Mouse (Mus musculus): ENCODE data around the gene Epn3. TPM values are rescaled to one million over a fixed set of nuclear protein-coding genes. Genes with fewer than 3 reads are reported as not detected.

Gene Epn3
- polyA plus RNA-seq, 1 experiment from 2014 or later, result 0.43 TPM

- ATAC-seq, result no peak
- no peak overlapping the region for H3K4me2 ChIP-seq (ENCODE audit: low read length)
Measured at GRCm38 (mm10) chr11:94454756-94455155, 45.0 kb downstream of the Epn3 start.

GRCm38 (mm10) chr11:94451091-94451773 is 48.5 kb downstream of the Epn3 start:
- no peak for ATAC-seq

More at GRCm38 (mm10) chr11:94454756-94455155, 45.0 kb downstream of the Epn3 start:
- Histone ChIP-seq H3K9ac (ENCODE audit: low read depth, low read length) (no peak overlapping the region), H3K4me3 (ENCODE audit: low read depth, low read length) (no peak overlapping the region), H3K27me3 (ENCODE audit: control insufficient read depth, insufficient read depth, low read depth, low read length) (no peaks in the 10 kb centered on the region), H3K4me1 (ENCODE audit: control insufficient read depth, insufficient read depth, low read length) (peaks cover 10% of the 10 kb centered on the region), H3K9me3 (replicated peaks; ENCODE audit: control insufficient read depth, low read length, poor library complexity, severe bottlenecking) (no peaks in the 10 kb centered on the region), H3K27ac (ENCODE audit: low read length) (no peak overlapping the region), H3K36me3 (ENCODE audit: control insufficient read depth, insufficient read depth, low read length) (peaks cover 9% of the 10 kb centered on the region; the same call in 1 of the 2 replicates)
- WGBS, result 82% methylated on average over 5 of the region's 5 CpGs

DNA sequence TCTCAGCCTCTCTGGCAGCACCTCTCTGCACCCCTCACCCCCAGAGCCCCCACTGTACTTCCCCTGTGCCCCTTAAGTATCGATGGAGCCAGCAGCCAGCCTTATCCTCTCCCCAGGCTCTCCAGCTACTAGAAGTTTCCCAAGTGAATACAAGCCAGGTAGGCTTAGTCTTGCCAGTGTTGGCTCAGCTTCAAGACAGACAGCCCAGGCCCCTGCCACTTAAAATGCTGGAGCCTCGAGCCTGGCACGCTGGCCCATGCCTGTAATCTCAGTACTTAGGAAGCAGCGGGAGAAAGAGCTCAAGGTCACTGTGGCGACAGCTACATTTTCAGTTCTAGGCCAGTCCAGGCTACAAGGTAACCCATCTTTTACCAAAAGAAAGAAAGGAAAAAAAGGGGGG is 49.9 kb downstream of the Epn3 start:
- Histone ChIP-seq H3K4me2 (ENCODE audit: low read length) (no peak overlapping the region), H3K36me3 (ENCODE audit: control insufficient read depth, insufficient read depth, low read length) (peaks cover 2% of the 10 kb centered on the region; the same call in 1 of the 2 replicates), H3K4me1 (ENCODE audit: control insufficient read depth, insufficient read depth, low read length) (peaks cover 34% of the 10 kb centered on the region), H3K27me3 (ENCODE audit: control insufficient read depth, insufficient read depth, low read depth, low read length) (no peaks in the 10 kb centered on the region), H3K4me3 (ENCODE audit: low read depth, low read length) (no peak overlapping the region), H3K9me3 (replicated peaks; ENCODE audit: control insufficient read depth, low read length, poor library complexity, severe bottlenecking) (no peaks in the 10 kb centered on the region), H3K9ac (ENCODE audit: low read depth, low read length) (no peak overlapping the region; the same call in 1 of the 2 replicates), H3K27ac (ENCODE audit: low read length) (peak overlapping the region; percentile 64)
- ATAC-seq, result 0 out of 2 replicates have a peak, but pooled peaks have one; percentile 9
- 35% methylated on average over 5 of the region's 5 CpGs for WGBS

More at GRCm38 (mm10) chr11:94451091-94451773, 48.5 kb downstream of the Epn3 start:
- H3K27ac ChIP-seq (ENCODE audit: low read length), result no peak overlapping the region
- H3K9me3 ChIP-seq (replicated peaks; ENCODE audit: control insufficient read depth, low read length, poor library complexity, severe bottlenecking), result no peaks in the 10 kb centered on the region
- no peak overlapping the region for H3K4me3 ChIP-seq (ENCODE audit: low read depth, low read length)
- H3K4me2 ChIP-seq (ENCODE audit: low read length), result no peak overlapping the region
- WGBS, result 78% methylated on average over 12 of the region's 12 CpGs
- H3K27me3 ChIP-seq (ENCODE audit: control insufficient read depth, insufficient read depth, low read depth, low read length), result no peaks in the 10 kb centered on the region
- peaks cover 2% of the 10 kb centered on the region; the same call in 1 of the 2 replicates for H3K36me3 ChIP-seq (ENCODE audit: control insufficient read depth, insufficient read depth, low read length)
- peaks cover 27% of the 10 kb centered on the region for H3K4me1 ChIP-seq (ENCODE audit: control insufficient read depth, insufficient read depth, low read length)
- no peak overlapping the region for H3K9ac ChIP-seq (ENCODE audit: low read depth, low read length)

- peaks cover 40% of the 10 kb centered on the region for H3K4me1 ChIP-seq (ENCODE audit: control insufficient read depth, insufficient read depth, low read length)
- no peaks in the 10 kb centered on the region for H3K27me3 ChIP-seq (ENCODE audit: control insufficient read depth, insufficient read depth, low read depth, low read length)
- no peaks in the 10 kb centered on the region for H3K9me3 ChIP-seq (replicated peaks; ENCODE audit: control insufficient read depth, low read length, poor library complexity, severe bottlenecking)
- H3K4me3 ChIP-seq (ENCODE audit: low read depth, low read length), result no peak overlapping the region
- H3K4me2 ChIP-seq (ENCODE audit: low read length), result no peak overlapping the region
- 18% methylated on average over 8 of the region's 8 CpGs for WGBS
- peak overlapping the region; percentile 64 for H3K27ac ChIP-seq (ENCODE audit: low read length)
- H3K9ac ChIP-seq (ENCODE audit: low read depth, low read length), result no peak overlapping the region; the same call in 1 of the 2 replicates
- 0 out of 2 replicates have a peak, but pooled peaks have one; percentile 19 for ATAC-seq
- H3K36me3 ChIP-seq (ENCODE audit: control insufficient read depth, insufficient read depth, low read length), result peaks cover 2% of the 10 kb centered on the region; the same call in 1 of the 2 replicates
Measured at GRCm38 (mm10) chr11:94449239-94449638, 50.5 kb downstream of the Epn3 start.

DNA sequence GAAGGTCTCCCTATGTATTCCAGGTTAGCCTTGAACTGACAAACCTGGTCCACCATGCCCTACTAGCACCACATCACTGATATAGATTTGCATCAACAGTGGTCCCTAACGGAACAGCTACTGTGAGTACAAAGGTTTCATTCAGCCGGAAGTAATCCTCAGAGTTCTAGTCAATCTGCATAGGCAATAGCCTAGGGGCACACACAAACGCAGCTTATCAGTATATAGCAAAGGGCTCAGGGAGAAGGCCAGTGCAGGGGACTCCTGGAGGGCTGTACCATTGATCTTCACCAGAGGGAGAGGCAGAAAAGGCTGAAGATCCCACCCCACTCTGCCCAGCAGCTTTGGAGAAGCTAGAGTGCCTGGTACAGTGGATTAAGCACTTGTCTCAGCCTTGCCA is 52.8 kb downstream of the Epn3 start:
- 13% methylated on average over 3 of the region's 3 CpGs for WGBS
- Histone ChIP-seq H3K27ac (ENCODE audit: low read length) (peak overlapping the region; percentile 20; the same call in 1 of the 2 replicates), H3K4me1 (ENCODE audit: control insufficient read depth, insufficient read depth, low read length) (peaks cover 44% of the 10 kb centered on the region), H3K4me3 (ENCODE audit: low read depth, low read length) (no peak overlapping the region), H3K4me2 (ENCODE audit: low read length) (no peak overlapping the region), H3K27me3 (ENCODE audit: control insufficient read depth, insufficient read depth, low read depth, low read length) (no peaks in the 10 kb centered on the region), H3K9me3 (replicated peaks; ENCODE audit: control insufficient read depth, low read length, poor library complexity, severe bottlenecking) (no peaks in the 10 kb centered on the region), H3K36me3 (ENCODE audit: control insufficient read depth, insufficient read depth, low read length) (peaks cover 11% of the 10 kb centered on the region; the same call in 1 of the 2 replicates), H3K9ac (ENCODE audit: low read depth, low read length) (no peak overlapping the region)
- ATAC-seq, result no peak

DNA sequence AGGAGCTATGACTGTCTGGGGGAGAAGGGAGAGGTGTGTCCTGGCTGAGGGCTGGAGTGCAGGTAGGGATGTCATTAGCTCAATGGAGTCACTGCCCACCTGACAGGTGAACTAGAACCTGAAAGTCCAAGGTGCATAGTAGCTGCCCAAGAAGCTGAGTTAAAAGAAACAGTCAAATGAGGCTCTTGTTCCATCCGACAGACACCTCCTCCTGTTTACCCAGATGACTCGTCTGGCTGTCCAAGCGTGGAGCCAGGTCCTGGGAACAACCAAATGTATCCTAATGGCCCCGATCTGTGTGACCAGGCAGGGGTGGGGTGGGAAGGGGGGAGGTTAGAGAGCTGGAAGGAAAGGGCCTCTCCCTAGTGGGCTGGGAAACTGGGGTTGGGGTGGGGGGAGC is 54.5 kb downstream of the Epn3 start:
- 36% methylated on average over 4 of the region's 4 CpGs for WGBS
- H3K27ac ChIP-seq (ENCODE audit: low read length), result no peak overlapping the region

GRCm38 (mm10) chr11:94444829-94445228 is 54.9 kb downstream of the Epn3 start:
- Histone ChIP-seq H3K27me3 (ENCODE audit: control insufficient read depth, insufficient read depth, low read depth, low read length) (no peaks in the 10 kb centered on the region), H3K9me3 (replicated peaks; ENCODE audit: control insufficient read depth, low read length, poor library complexity, severe bottlenecking) (no peaks in the 10 kb centered on the region), H3K9ac (ENCODE audit: low read depth, low read length) (no peak overlapping the region), H3K36me3 (ENCODE audit: control insufficient read depth, insufficient read depth, low read length) (peaks cover 11% of the 10 kb centered on the region; the same call in 1 of the 2 replicates), H3K4me3 (ENCODE audit: low read depth, low read length) (no peak overlapping the region), H3K4me2 (ENCODE audit: low read length) (no peak overlapping the region), H3K4me1 (ENCODE audit: control insufficient read depth, insufficient read depth, low read length) (peaks cover 51% of the 10 kb centered on the region), H3K27ac (ENCODE audit: low read length) (no peak overlapping the region)
- no peak for ATAC-seq
- WGBS, result 44% methylated on average over 5 of the region's 5 CpGs

More for the DNA sequence above, 54.5 kb downstream of the Epn3 start:
- Histone ChIP-seq H3K4me1 (ENCODE audit: control insufficient read depth, insufficient read depth, low read length) (peaks cover 54% of the 10 kb centered on the region), H3K4me3 (ENCODE audit: low read depth, low read length) (no peak overlapping the region), H3K27me3 (ENCODE audit: control insufficient read depth, insufficient read depth, low read depth, low read length) (no peaks in the 10 kb centered on the region), H3K36me3 (ENCODE audit: control insufficient read depth, insufficient read depth, low read length) (peaks cover 11% of the 10 kb centered on the region; the same call in 1 of the 2 replicates), H3K9ac (ENCODE audit: low read depth, low read length) (no peak overlapping the region), H3K4me2 (ENCODE audit: low read length) (no peak overlapping the region), H3K9me3 (replicated peaks; ENCODE audit: control insufficient read depth, low read length, poor library complexity, severe bottlenecking) (no peaks in the 10 kb centered on the region)
- no peak for ATAC-seq

DNA sequence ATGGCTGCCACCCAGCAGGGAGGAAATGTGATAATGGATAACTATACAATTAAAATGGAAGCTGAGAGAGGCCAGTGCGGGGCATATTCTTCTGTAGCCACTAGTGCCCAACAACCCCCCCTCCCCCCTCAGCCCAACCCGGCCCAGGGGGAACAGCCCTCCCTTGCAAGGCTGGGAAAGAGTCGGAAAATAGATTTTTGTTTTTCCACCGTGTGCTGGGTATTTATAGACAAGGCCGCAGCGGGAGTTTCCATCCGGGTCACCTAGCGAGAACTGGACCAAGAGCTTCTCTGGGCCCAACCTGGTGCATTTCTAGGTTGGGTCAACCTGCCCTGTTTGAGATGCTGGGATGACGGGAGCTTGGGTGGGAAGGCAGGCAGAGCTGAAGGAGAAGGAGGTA is 58.0 kb downstream of the Epn3 start:
- no peak for ATAC-seq
- Histone ChIP-seq H3K27me3 (ENCODE audit: control insufficient read depth, insufficient read depth, low read depth, low read length) (no peaks in the 10 kb centered on the region), H3K4me3 (ENCODE audit: low read depth, low read length) (no peak overlapping the region), H3K9me3 (replicated peaks; ENCODE audit: control insufficient read depth, low read length, poor library complexity, severe bottlenecking) (no peaks in the 10 kb centered on the region), H3K36me3 (ENCODE audit: control insufficient read depth, insufficient read depth, low read length) (peaks cover 19% of the 10 kb centered on the region), H3K9ac (ENCODE audit: low read depth, low read length) (no peak overlapping the region), H3K4me1 (ENCODE audit: control insufficient read depth, insufficient read depth, low read length) (peaks cover 33% of the 10 kb centered on the region), H3K27ac (ENCODE audit: low read length) (0 out of 2 replicates have a peak overlapping the region, but pooled peaks have one; percentile 41), H3K4me2 (ENCODE audit: low read length) (no peak overlapping the region)
- WGBS, result 52% methylated on average over 9 of the region's 9 CpGs

- Histone ChIP-seq H3K4me3 (ENCODE audit: low read depth, low read length) (no peak overlapping the region), H3K36me3 (ENCODE audit: control insufficient read depth, insufficient read depth, low read length) (peaks cover 19% of the 10 kb centered on the region), H3K9me3 (replicated peaks; ENCODE audit: control insufficient read depth, low read length, poor library complexity, severe bottlenecking) (no peaks in the 10 kb centered on the region), H3K9ac (ENCODE audit: low read depth, low read length) (no peak overlapping the region), H3K4me2 (ENCODE audit: low read length) (no peak overlapping the region), H3K27me3 (ENCODE audit: control insufficient read depth, insufficient read depth, low read depth, low read length) (no peaks in the 10 kb centered on the region), H3K4me1 (ENCODE audit: control insufficient read depth, insufficient read depth, low read length) (peaks cover 33% of the 10 kb centered on the region), H3K27ac (ENCODE audit: low read length) (peak overlapping the region; percentile 61)
- 24% methylated on average over 7 of the region's 7 CpGs for WGBS
- peak; percentile 44; the same call in 1 of the 2 replicates for ATAC-seq
Measured at GRCm38 (mm10) chr11:94441122-94441521, 58.7 kb downstream of the Epn3 start.
